Mouse (Mus musculus) v-Abl transformed pro-B cells (cell line): ENCODE results near the gene Cldn4.
"Not testable (repeated sequence)": the region's sequence is repeated elsewhere in the genome, so short reads cannot be mapped to it uniquely, and the experiment has no call there.

ENCODE experiments used
- in situ Hi-C, 2 experiments: fragments of 400-800 bp; cut with MboI; formaldehyde crosslinking; loops; one replicate each; pipeline ENCODE4 v1.15.1; 2025; ENCODE audit not compliant: unreplicated experiment in 2 of 2

The Cldn4 gene

GRCm38 (mm10) chr5:134939069-134939468 is 7.7 kb downstream of the Cldn4 start:
- in situ Hi-C loops = no loop called here

GRCm38 (mm10) chr5:134936626-134937185 is 10.0 kb downstream of the Cldn4 start:
- in situ Hi-C loops = no loop called here

GRCm38 (mm10) chr5:134936051-134936450 is 10.7 kb downstream of the Cldn4 start:
- in situ Hi-C loops = no loop called here

- in situ Hi-C loops = no loop called here
Observed at GRCm38 (mm10) chr5:134934666-134935065, 12.1 kb downstream of the Cldn4 start.

- in situ Hi-C loops = not testable (repeated sequence)
Observed at GRCm38 (mm10) chr5:134933686-134934085, 13.0 kb downstream of the Cldn4 start.

- in situ Hi-C loops = no loop called here
Observed at GRCm38 (mm10) chr5:134933281-134933680, 13.5 kb downstream of the Cldn4 start.

- in situ Hi-C loops = no loop called here
Observed at GRCm38 (mm10) chr5:134932903-134933276, 13.8 kb downstream of the Cldn4 start.

- in situ Hi-C loops = no loop called here
Observed at GRCm38 (mm10) chr5:134932179-134932902, 14.4 kb downstream of the Cldn4 start, which contains the start of gene Mettl27. Gene Mettl27 (plus strand): TSS chr5:134932368.

GRCm38 (mm10) chr5:134929988-134930387 is 16.7 kb downstream of the Cldn4 start:
- in situ Hi-C loops = loop anchor here in 1 of 2 experiments (10.0 kb wide), 1 partner anchor 175 kb away; no protein-coding TSS in a partner anchor

- in situ Hi-C loops = loop anchor here in 1 of 2 experiments (10.0 kb wide), 1 partner anchor 178 kb away; no protein-coding TSS in a partner anchor
Observed at GRCm38 (mm10) chr5:134926726-134927125, 20.0 kb downstream of the Cldn4 start.

GRCm38 (mm10) chr5:134923141-134923540 is 23.6 kb downstream of the Cldn4 start:
- in situ Hi-C loops = loop anchor here (5.0 to 25.0 kb wide), 4 partner anchors 39 to 736 kb away; partner anchors contain the start of genes Gtf2ird2 (in 1 of the 2) and Rcc1l (in 1 of the 2)

- in situ Hi-C loops = loop anchor here (5.0 to 25.0 kb wide), 4 partner anchors 41 to 734 kb away; partner anchors contain the start of genes Gtf2ird2 (in 1 of the 2) and Rcc1l (in 1 of the 2)
Observed at GRCm38 (mm10) chr5:134921106-134921505, 25.6 kb downstream of the Cldn4 start.

- in situ Hi-C loops = loop anchor here (5.0 to 25.0 kb wide), 4 partner anchors 42 to 733 kb away; partner anchors contain the start of genes Gtf2ird2 (in 1 of the 2) and Rcc1l (in 1 of the 2)
Observed at GRCm38 (mm10) chr5:134920106-134920687, 26.5 kb downstream of the Cldn4 start.

GRCm38 (mm10) chr5:134919097-134919496 is 27.6 kb downstream of the Cldn4 start:
- in situ Hi-C loops = loop anchor here (5.0 to 25.0 kb wide), 4 partner anchors 38 to 732 kb away; partner anchors contain the start of genes Gtf2ird2 (in 1 of the 2) and Rcc1l (in 1 of the 2)

GRCm38 (mm10) chr5:134918071-134918832 is 28.5 kb downstream of the Cldn4 start:
- in situ Hi-C loops = loop anchor here (5.0 to 25.0 kb wide), 4 partner anchors 39 to 731 kb away; partner anchors contain the start of genes Gtf2ird2 (in 1 of the 2) and Rcc1l (in 1 of the 2)

GRCm38 (mm10) chr5:134915311-134915710 is 31.4 kb downstream of the Cldn4 start, which contains the start of gene Cldn13:
Gene Cldn13 (minus strand): TSS chr5:134915526.
- in situ Hi-C loops = loop anchor here (5.0 to 25.0 kb wide), 4 partner anchors 42 to 728 kb away; partner anchors contain the start of genes Gtf2ird2 (in 1 of the 2) and Rcc1l (in 1 of the 2)

- in situ Hi-C loops = loop anchor here (10.0 to 25.0 kb wide), 3 partner anchors 370 to 727 kb away; partner anchors contain the start of genes Gtf2ird2 (in 1 of the 2) and Rcc1l (in 1 of the 2)
Observed at GRCm38 (mm10) chr5:134914510-134914909, 32.2 kb downstream of the Cldn4 start.

GRCm38 (mm10) chr5:134913753-134914152 is 33.0 kb downstream of the Cldn4 start:
- in situ Hi-C loops = loop anchor here (10.0 to 25.0 kb wide), 3 partner anchors 371 to 726 kb away; partner anchors contain the start of genes Gtf2ird2 (in 1 of the 2) and Rcc1l (in 1 of the 2)

- in situ Hi-C loops = loop anchor here (10.0 to 25.0 kb wide), 3 partner anchors 371 to 726 kb away; partner anchors contain the start of genes Gtf2ird2 (in 1 of the 2) and Rcc1l (in 1 of the 2)
Observed at GRCm38 (mm10) chr5:134913352-134913751, 33.4 kb downstream of the Cldn4 start.
